Mouse (Mus musculus) forebrain, embryonic 14.5 days (tissue): Measurements from ENCODE around the gene R3hdm2. TPM values are rescaled to one million over a fixed set of nuclear protein-coding genes. Genes with fewer than 3 reads are reported as not detected.

Source experiments
- ATAC-seq: fragments of 200-750 bp; cut with Nextera tagmentation; 2 replicates; pipeline ENCODE4 v1.8.0; 2017; ENCODE audit warnings: mild to moderate bottlenecking, moderate library complexity
- DNase-seq: peaks from one replicate; pipeline ENCODE4 v3.0.0-alpha.2; 2015; ENCODE audit warnings: low spot score
- H3K27ac ChIP-seq: fragments of 300-500 bp; sonication (generic); 2 replicates; pipeline ENCODE4 v1.5.1; 2014; ENCODE audit warnings: low read depth, mild to moderate bottlenecking, control low read depth, low read length, moderate library complexity
- H3K27me3 ChIP-seq: fragments of 300-500 bp; sonication (generic); replicated peaks from 2 replicates; pipeline ENCODE4 v1.6.1; 2014; ENCODE audit warnings: low read length, control low read depth, mixed read lengths; ENCODE audit not compliant: control insufficient read depth, insufficient read depth
- H3K36me3 ChIP-seq: fragments of 300-500 bp; sonication (generic); 2 replicates; pipeline ENCODE4 v1.6.1; 2014; ENCODE audit warnings: low read length, control low read depth; ENCODE audit not compliant: control insufficient read depth, insufficient read depth
- H3K4me1 ChIP-seq: fragments of 300-500 bp; sonication (generic); 2 replicates; pipeline ENCODE4 v1.6.1; 2014; ENCODE audit warnings: antibody characterized with exemption, low read length, control low read depth; ENCODE audit not compliant: control insufficient read depth, insufficient read depth
- H3K4me2 ChIP-seq: fragments of 300-500 bp; sonication (generic); 2 replicates; pipeline ENCODE4 v1.6.1; 2014; ENCODE audit warnings: mild to moderate bottlenecking, control low read depth, low read length
- H3K4me3 ChIP-seq: fragments of 300-500 bp; sonication (generic); 2 replicates; pipeline ENCODE4 v1.5.1; 2014; ENCODE audit warnings: low read depth, low read length, control low read depth
- H3K9ac ChIP-seq: fragments of 300-500 bp; sonication (generic); 2 replicates; pipeline ENCODE4 v1.6.1; 2014; ENCODE audit warnings: mild to moderate bottlenecking, low read length, control low read depth, moderate library complexity
- H3K9me3 ChIP-seq: fragments of 300-500 bp; sonication (generic); replicated peaks from 2 replicates; pipeline ENCODE4 v1.6.1; 2016; ENCODE audit warnings: low read length, control low read depth, mixed read lengths; ENCODE audit not compliant: control insufficient read depth
- WGBS: fragments of 180-500 bp; shearing (Covaris S2); extraction: QIAGEN DNeasy Blood & Tissue Kit; methylation state at CpG from one replicate; pipeline ENCODE4 v1.1.7; 2014; 5-methylcytosine and 5-hydroxymethylcytosine counted together
- polyA plus RNA-seq: library from polyadenylated mRNA; unstranded; fragments of >200 nt; fragmentation: Nextera tagmentation; extraction: Ambion mirVana; gene quantifications from 2 replicates; pipeline ENCODE4 v1.2.1, GENCODE M21; 2014

The R3hdm2 gene
- polyA plus RNA-seq, 1 experiment from 2014 or later: 24.2 TPM

DNA sequence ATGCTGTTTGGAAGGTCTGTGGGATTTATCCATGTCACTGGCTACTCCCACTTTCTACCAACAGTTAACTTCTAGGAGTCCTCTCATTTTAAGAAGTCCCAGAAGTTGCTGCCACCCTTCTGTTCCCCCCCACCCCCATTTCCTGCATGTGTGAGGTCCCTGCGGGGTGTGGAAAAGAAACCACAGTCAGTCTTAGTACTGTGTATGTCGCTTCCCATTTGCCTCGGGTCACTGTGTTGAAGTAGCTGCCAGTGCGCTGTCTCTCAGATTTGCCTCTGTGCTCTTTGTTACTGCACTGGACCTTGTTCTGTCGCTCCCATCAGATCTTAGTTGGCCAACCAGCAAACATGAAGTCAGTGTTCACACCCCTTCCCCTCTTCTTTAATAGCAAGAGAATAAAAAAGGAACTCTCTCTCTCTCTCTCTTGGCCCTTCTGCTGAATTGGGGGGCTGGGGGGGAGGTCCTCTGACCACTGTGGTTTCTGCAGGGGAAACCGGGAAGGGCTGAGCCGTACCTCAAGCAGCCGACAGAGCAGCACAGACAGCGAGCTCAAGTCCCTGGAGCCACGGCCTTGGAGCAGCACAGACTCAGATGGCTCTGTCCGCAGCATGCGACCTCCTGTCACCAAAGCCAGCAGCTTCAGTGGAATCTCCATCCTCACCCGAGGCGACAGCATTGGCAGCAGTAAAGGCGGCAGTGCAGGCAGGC lies 91.3 kb downstream of the R3hdm2 start:
- no peak for ATAC-seq
- H3K4me3 ChIP-seq: no peak overlapping the region
- H3K27me3 ChIP-seq: no peaks in the 10 kb centered on the region
- no peak overlapping the region for H3K27ac ChIP-seq
- no peak for DNase-seq
- H3K4me2 ChIP-seq: no peak overlapping the region
- H3K9ac ChIP-seq: no peak overlapping the region
- H3K9me3 ChIP-seq: no peaks in the 10 kb centered on the region
- H3K36me3 ChIP-seq: peaks cover 42% of the 10 kb centered on the region
- WGBS: 83% methylated on average over 15 of the region's 15 CpGs
- H3K4me1 ChIP-seq: no peaks in the 10 kb centered on the region

GRCm38 (mm10) chr10:127472722-127473121 lies 92.6 kb downstream of the R3hdm2 start:
- Histone ChIP-seq H3K27ac (no peak overlapping the region), H3K4me1 (no peaks in the 10 kb centered on the region), H3K27me3 (no peaks in the 10 kb centered on the region), H3K9me3 (no peaks in the 10 kb centered on the region), H3K4me3 (no peak overlapping the region), H3K9ac (no peak overlapping the region), H3K36me3 (peaks cover 51% of the 10 kb centered on the region), H3K4me2 (no peak overlapping the region)
- DNase-seq (no peak), ATAC-seq (no peak)
- 90% methylated on average over 9 of the region's 9 CpGs for WGBS

- Histone ChIP-seq H3K27me3 (no peaks in the 10 kb centered on the region), H3K9ac (no peak overlapping the region), H3K9me3 (no peaks in the 10 kb centered on the region), H3K4me1 (no peaks in the 10 kb centered on the region), H3K36me3 (peaks cover 54% of the 10 kb centered on the region), H3K4me2 (no peak overlapping the region), H3K4me3 (no peak overlapping the region), H3K27ac (no peak overlapping the region)
- DNase-seq (no peak), ATAC-seq (no peak)
- 94% methylated on average over 4 of the region's 4 CpGs for WGBS
Measured at GRCm38 (mm10) chr10:127475175-127475574, 95.0 kb downstream of the R3hdm2 start.

DNA sequence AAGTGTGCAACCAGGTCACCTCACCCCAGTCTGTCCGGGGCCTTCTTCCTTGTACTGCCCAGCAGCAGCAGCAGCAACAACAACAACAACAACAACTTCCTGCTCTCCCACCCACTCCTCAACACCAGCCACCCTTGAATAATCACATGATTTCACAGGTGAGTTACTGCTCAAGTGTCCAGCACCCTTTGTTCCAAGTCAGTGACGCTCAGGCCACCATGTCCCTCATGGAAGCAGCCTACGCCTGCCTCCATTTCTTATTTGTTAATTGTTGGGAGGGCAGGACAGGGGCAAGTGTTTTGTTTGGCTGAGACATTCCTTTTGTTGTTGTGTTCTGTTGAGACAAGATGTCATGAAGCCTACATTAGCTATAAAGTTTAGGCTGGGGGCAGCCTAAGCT lies 96.4 kb downstream of the R3hdm2 start:
- H3K9ac ChIP-seq: no peak overlapping the region
- WGBS: 88% methylated on average over 3 of the region's 3 CpGs
- DNase-seq (no peak), ATAC-seq (no peak)
- H3K36me3 ChIP-seq: peaks cover 53% of the 10 kb centered on the region
- H3K4me2 ChIP-seq: no peak overlapping the region
- H3K9me3 ChIP-seq: no peaks in the 10 kb centered on the region
- no peaks in the 10 kb centered on the region for H3K27me3 ChIP-seq
- H3K4me3 ChIP-seq: no peak overlapping the region
- no peak overlapping the region for H3K27ac ChIP-seq
- no peaks in the 10 kb centered on the region for H3K4me1 ChIP-seq

DNA sequence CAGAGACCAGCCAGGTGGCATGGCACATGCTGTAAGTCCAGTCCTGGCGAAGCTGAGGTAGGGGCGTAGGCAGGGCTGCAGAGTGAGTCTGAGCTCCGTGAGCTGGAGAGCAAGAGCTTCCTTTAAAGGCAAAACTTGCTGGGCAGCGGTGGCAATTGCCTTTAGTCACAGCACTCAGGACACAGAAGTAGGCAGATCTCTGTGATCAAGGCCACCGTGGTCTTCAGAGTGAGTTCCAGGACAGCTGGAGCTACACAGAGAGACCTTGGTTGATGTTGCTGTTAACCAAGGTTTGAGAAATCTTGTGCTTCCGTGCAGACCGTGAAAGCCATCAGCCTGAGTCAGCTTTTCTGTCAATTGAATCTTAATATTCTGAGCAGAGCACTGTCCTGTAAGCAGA lies 97.2 kb downstream of the R3hdm2 start:
- WGBS: 90% methylated on average over 7 of the region's 7 CpGs
- Histone ChIP-seq H3K36me3 (peaks cover 47% of the 10 kb centered on the region), H3K4me3 (no peak overlapping the region), H3K27ac (no peak overlapping the region), H3K4me1 (no peaks in the 10 kb centered on the region), H3K9ac (no peak overlapping the region), H3K9me3 (no peaks in the 10 kb centered on the region), H3K4me2 (no peak overlapping the region), H3K27me3 (no peaks in the 10 kb centered on the region)
- ATAC-seq: no peak
- DNase-seq: no peak

- no peaks in the 10 kb centered on the region for H3K27me3 ChIP-seq
- no peak overlapping the region for H3K4me2 ChIP-seq
- DNase-seq (peak; percentile 73), ATAC-seq (no peak)
- no peak overlapping the region for H3K4me3 ChIP-seq
- no peaks in the 10 kb centered on the region for H3K9me3 ChIP-seq
- WGBS: 93% methylated on average over 4 of the region's 4 CpGs
- H3K4me1 ChIP-seq: no peaks in the 10 kb centered on the region
- peaks cover 58% of the 10 kb centered on the region for H3K36me3 ChIP-seq
- no peak overlapping the region for H3K9ac ChIP-seq
- H3K27ac ChIP-seq: no peak overlapping the region
Measured at GRCm38 (mm10) chr10:127479131-127479530, 99.0 kb downstream of the R3hdm2 start.

GRCm38 (mm10) chr10:127480833-127481813 lies 101.0 kb downstream of the R3hdm2 start:
- no peaks in the 10 kb centered on the region for H3K4me1 ChIP-seq
- DNase-seq: no peak
- H3K4me3 ChIP-seq: no peak overlapping the region
- no peaks in the 10 kb centered on the region for H3K9me3 ChIP-seq
- peaks cover 63% of the 10 kb centered on the region for H3K36me3 ChIP-seq
- WGBS: 86% methylated on average over 19 of the region's 19 CpGs
- ATAC-seq: no peak
- no peak overlapping the region for H3K9ac ChIP-seq
- no peak overlapping the region for H3K4me2 ChIP-seq
- no peak overlapping the region for H3K27ac ChIP-seq
- no peaks in the 10 kb centered on the region for H3K27me3 ChIP-seq

GRCm38 (mm10) chr10:127485235-127485634 lies 105.1 kb downstream of the R3hdm2 start:
- Histone ChIP-seq H3K4me3 (no peak overlapping the region), H3K36me3 (peaks cover 75% of the 10 kb centered on the region), H3K27me3 (no peaks in the 10 kb centered on the region), H3K9me3 (no peaks in the 10 kb centered on the region), H3K4me2 (no peak overlapping the region), H3K27ac (no peak overlapping the region), H3K4me1 (no peaks in the 10 kb centered on the region), H3K9ac (no peak overlapping the region)
- WGBS: 92% methylated on average over 10 of the region's 10 CpGs
- DNase-seq: no peak
- ATAC-seq: no peak

- 86% methylated on average over 7 of the region's 7 CpGs for WGBS
- H3K4me3 ChIP-seq: no peak overlapping the region
- no peaks in the 10 kb centered on the region for H3K4me1 ChIP-seq
- no peak for ATAC-seq
- no peaks in the 10 kb centered on the region for H3K9me3 ChIP-seq
- H3K4me2 ChIP-seq: no peak overlapping the region
- DNase-seq: no peak
- H3K9ac ChIP-seq: no peak overlapping the region
- no peak overlapping the region for H3K27ac ChIP-seq
- peaks cover 86% of the 10 kb centered on the region for H3K36me3 ChIP-seq
- H3K27me3 ChIP-seq: no peaks in the 10 kb centered on the region
Measured at GRCm38 (mm10) chr10:127488856-127489255, 108.7 kb downstream of the R3hdm2 start.
